Mouse (Mus musculus): ENCODE data around the gene Tmem209.

Gene Tmem209

GRCm38 (mm10) chr6:30509265-30510239 lies at the start of gene Tmem209, which contains the start of gene Ssmem1:
Tmem209 (minus strand) TSS chr6:30509783.
Ssmem1 (plus strand) TSS chr6:30509849.
- DNase-seq (ENCODE audit: low spot score in 2 of 2) = peak; percentile 99

DNA sequence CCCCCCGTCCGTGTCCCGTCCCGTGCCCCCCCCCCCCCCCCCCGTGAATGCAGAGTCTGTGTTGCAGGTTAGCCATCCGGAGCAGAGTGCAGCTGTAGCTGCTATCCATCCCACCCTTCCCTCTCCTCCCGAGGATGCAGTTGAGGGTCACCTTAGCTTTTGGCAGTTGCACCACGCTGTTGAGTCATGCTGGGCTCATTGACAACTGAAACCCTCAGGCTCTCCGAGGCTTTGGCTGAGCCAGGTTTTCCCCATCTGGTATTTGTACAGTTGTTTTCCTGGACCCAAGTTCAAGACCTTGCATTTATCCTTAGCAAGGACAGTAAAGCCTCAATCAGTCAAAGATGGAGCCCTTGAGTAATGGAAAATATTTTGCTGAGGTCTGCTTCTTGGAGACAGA lies 46.5 kb upstream of the Tmem209 start:
- no peak for DNase-seq (ENCODE audit: low spot score in 2 of 2)

GRCm38 (mm10) chr6:30554621-30555170 lies 45.1 kb upstream of the Tmem209 start:
- DNase-seq (ENCODE audit: low spot score in 2 of 2) = no peak

DNA sequence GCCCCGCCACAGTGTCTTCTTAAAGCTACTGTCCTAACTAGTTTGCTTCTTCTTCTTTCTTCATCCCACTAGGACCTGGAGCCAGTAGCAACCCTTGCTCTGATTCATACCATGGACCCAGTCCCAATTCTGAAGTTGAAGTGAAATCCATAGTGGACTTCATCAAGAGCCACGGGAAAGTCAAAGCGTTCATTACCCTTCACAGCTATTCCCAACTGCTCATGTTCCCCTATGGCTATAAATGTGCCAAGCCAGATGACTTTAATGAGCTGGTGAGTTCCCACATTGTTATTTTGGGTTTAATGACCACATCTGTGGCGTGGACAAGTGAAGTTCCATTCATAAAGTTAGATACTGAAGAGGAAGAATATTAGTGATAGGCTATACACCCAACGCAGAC lies 44.5 kb upstream of the Tmem209 start:
- no peak for DNase-seq (ENCODE audit: low spot score in 2 of 2)

DNA sequence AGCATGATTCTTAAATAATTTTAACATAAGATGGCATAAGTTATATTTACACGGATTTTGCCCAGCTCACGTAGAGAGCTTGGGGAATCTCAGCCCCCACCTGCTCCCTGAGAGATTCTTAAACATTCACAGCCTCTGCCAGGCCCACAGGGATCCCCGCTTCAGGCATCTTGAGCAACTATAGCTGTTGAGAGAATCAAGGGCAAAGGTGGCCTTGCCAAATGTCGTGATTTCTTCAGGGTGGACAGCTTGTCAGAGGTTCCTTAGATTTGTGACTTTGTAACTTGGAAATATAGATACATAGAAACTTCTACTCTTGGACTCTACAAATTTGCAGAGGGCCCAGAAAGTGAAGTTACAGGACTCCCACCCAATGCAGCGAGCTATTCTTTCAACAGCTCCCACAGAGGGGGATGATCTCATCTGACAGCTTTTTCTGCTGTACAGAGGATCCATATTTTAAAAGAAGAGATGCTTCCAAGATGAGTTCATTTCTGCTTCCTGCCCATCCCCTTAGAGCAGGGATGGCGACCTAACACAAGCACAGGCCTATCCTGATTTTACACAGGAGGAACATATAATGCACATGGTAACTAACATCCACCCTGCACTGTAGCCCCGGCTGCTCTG lies 43.9 kb upstream of the Tmem209 start:
- no peak for DNase-seq (ENCODE audit: low spot score in 2 of 2)

DNA sequence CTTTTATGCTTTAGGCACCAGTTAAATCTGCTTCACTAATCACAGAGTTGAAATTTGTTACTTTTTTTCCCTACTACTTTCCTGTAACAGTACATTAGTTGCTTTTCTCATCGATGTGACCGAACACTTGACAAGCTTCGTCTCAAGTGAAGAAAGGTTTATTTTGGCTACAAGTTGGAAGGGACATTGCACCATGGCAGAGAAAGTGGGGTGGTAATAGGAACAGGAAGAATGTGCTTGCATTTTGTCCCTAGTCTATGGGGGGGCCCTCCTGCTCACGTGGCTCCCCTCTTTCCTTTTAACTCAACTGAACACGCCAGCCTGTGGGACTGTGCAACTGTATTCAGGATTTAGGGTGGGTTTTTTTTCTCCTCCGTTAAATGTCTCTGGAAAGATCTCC lies 43.0 kb upstream of the Tmem209 start:
- DNase-seq (ENCODE audit: low spot score in 2 of 2) = no peak

- DNase-seq (ENCODE audit: low spot score in 2 of 2) = no peak
Measured at GRCm38 (mm10) chr6:30551644-30552580, 42.3 kb upstream of the Tmem209 start.

DNA sequence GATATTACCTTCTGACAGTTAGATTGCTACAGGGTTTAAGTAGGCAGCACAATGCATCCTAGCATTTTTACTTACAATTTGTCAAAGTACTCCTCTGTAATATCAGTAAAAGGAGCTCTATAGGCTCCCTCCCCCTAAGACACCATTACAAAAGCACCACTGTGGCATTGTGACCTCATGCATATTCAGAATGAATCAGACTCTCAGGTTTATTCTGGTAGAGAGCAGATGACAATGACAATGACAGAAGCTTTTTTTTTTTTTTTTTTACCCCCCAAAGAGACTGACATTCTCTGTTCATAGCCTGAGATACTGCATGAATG lies 41.6 kb upstream of the Tmem209 start:
- no peak for DNase-seq (ENCODE audit: low spot score in 2 of 2)

- no peak for DNase-seq (ENCODE audit: low spot score in 2 of 2)
Measured at GRCm38 (mm10) chr6:30550496-30551192, 41.1 kb upstream of the Tmem209 start.

DNA sequence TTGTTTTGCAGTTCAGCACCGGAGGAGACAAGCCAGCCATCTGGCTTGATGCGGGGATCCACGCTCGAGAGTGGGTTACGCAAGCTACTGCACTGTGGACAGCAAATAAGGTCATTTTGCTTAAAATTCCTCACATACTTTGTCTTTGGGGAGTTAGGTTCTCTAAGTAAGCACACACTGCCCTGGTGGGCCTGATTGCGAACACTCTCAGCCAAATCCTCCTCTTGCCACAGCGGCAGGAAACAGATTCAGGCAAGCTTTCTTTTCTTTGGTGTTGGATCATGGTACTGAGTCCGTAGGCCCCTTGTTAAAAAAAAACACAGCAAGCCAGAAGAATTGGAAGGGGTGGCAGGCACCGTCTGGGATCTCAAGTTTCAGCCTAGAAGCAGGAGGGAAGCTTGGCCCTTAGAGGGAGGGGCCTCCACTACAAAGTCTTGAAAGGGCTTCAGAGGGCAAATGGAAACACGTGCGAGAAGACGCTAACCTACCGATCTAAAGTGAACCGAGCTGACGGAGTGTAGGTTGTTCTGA lies 39.7 kb upstream of the Tmem209 start:
- peak in 1 of 2 experiments; percentile 39 for DNase-seq (ENCODE audit: low spot score in 2 of 2)

GRCm38 (mm10) chr6:30547656-30548306 lies 38.2 kb upstream of the Tmem209 start:
- DNase-seq (ENCODE audit: low spot score in 2 of 2) = no peak

DNA sequence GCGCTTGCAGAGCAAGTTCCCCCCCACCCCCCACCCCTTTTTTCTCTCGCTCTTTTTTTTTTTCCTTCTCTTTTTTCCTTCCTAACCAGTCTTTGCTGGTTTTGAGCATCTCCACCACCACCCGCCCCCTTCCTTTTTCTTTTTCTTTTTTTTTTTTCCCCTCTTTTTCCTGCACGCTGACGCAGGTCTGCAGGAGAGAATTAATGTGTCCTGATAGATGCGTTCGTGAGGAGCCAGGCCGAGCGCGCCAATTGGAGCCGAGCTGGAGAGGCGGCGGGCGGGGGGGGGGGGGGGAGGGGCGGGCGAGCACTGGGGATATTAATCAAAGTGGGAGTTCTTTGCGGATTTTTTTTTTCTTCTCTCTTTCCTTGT lies 37.7 kb upstream of the Tmem209 start:
- no peak for DNase-seq (ENCODE audit: low spot score in 2 of 2)

- DNase-seq (ENCODE audit: low spot score in 2 of 2) = peak in 1 of 2 experiments; percentile 46
Measured at GRCm38 (mm10) chr6:30546571-30547273, 37.1 kb upstream of the Tmem209 start.

- DNase-seq (ENCODE audit: low spot score in 2 of 2) = peak in 1 of 2 experiments; percentile 65
Measured at GRCm38 (mm10) chr6:30545689-30546088, 36.1 kb upstream of the Tmem209 start.

GRCm38 (mm10) chr6:30543851-30544250 lies 34.3 kb upstream of the Tmem209 start:
- no peak for DNase-seq (ENCODE audit: low spot score in 2 of 2)

DNA sequence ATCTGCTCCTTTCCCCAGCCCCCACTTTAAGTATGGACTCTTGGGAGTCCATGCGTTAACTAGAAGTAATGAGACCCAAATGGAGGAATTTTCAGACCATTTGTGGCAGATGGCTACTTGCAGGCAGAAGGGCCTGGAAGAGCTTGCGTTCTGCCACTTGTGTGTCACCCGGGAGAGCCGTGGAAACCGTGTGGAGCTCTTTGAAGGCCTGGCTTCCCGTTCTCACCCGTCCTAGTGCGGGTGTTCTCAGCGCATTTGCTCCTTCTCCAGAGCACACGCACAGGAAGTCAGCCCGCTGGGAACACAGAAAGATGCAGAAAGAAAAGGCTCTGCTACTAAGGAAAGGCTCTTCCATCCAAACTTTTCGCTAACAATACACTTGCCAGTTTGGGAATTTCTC lies 33.5 kb upstream of the Tmem209 start:
- no peak for DNase-seq (ENCODE audit: low spot score in 2 of 2)

GRCm38 (mm10) chr6:30542277-30542676 lies 32.7 kb upstream of the Tmem209 start:
- DNase-seq (ENCODE audit: low spot score in 2 of 2) = no peak

GRCm38 (mm10) chr6:30541009-30541799 lies 31.6 kb upstream of the Tmem209 start, which contains the start of gene Cpa2:
Cpa2 (plus strand) TSS chr6:30541582.
- no peak for DNase-seq (ENCODE audit: low spot score in 2 of 2)

DNA sequence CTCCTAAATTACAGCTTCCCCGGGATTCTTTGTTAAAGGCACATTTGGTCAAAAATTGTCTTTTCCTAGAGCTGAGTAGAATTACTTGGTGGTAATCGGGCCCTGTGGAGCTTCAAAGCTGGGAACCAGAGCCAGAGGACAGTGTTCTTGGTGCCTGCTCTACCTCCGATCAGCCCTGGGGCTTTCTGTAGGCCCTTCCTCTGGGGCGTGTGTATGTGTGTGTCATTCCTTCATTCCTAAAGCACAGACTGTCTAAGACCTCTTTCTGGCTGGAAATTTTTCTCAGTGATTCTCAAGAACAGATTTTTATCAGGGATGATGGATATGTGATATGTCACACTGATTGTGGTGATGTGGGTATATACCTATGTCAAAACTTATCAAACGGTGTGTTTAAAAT lies 29.2 kb upstream of the Tmem209 start:
- DNase-seq (ENCODE audit: low spot score in 2 of 2) = no peak
